Mouse (Mus musculus): Measurements from ENCODE around the gene Mab21l1.

The Mab21l1 gene

GRCm38 (mm10) chr3:55814993-55815625 is 32.8 kb downstream of the Mab21l1 start:
- no peak for DNase-seq (ENCODE audit: extremely low read depth, insufficient read length, low spot score)

- DNase-seq (ENCODE audit: extremely low read depth, insufficient read length, low spot score) = no peak
Measured at GRCm38 (mm10) chr3:55816096-55816495, 33.8 kb downstream of the Mab21l1 start.

- DNase-seq (ENCODE audit: extremely low read depth, insufficient read length, low spot score) = no peak
Measured at GRCm38 (mm10) chr3:55816638-55817375, 34.5 kb downstream of the Mab21l1 start.

- DNase-seq (ENCODE audit: extremely low read depth, insufficient read length, low spot score) = no peak
Measured at GRCm38 (mm10) chr3:55818082-55818481, 35.8 kb downstream of the Mab21l1 start.

DNA sequence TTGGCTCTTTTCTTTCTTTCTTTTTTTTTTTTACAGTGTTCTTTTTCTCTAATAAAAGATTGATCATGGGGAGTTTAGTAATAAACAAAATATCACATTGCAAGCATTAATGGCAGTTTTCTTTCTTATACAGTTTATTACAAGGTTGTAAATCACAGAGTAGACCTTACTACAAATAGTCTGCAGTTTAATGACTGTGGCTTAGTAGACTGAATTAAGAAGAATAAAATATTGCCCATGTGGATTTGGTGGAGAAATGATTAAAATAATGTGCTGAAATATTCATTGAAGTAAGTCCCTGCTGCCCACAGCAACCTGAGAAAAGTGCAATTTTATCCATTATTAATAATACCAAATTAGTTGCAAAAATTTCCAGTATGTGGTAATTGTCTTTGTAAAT is 37.3 kb downstream of the Mab21l1 start:
- DNase-seq (ENCODE audit: extremely low read depth, insufficient read length, low spot score) = no peak

DNA sequence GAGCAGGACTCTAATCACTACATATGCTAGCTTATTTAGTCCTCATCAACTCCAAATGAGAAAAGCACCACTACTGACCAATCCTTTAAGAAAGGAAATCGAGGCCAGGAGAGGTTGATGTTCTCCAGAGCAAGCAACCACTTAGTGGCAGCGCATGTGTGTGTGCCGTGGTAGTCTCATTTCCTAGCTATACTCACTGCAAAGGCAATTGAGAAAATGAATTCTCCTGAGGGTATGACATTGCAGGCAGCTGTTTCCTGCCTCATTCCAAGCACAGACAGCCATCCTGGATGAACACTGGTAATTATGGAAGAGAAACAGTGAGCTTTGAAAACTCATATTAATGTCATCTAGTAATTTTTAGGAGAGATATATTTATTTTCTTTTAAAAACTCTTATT is 42.6 kb downstream of the Mab21l1 start:
- DNase-seq (ENCODE audit: extremely low read depth, insufficient read length, low spot score) = no peak

GRCm38 (mm10) chr3:55828481-55829256 is 46.4 kb downstream of the Mab21l1 start:
- no peak for DNase-seq (ENCODE audit: extremely low read depth, insufficient read length, low spot score)

- DNase-seq (ENCODE audit: extremely low read depth, insufficient read length, low spot score) = no peak
Measured at GRCm38 (mm10) chr3:55830226-55830625, 47.9 kb downstream of the Mab21l1 start.

Data from 3134 (cell line).